Mouse (Mus musculus): Measurements from ENCODE around the gene Sync. TPM values are rescaled to one million over a fixed set of nuclear protein-coding genes. Genes with fewer than 3 reads are reported as not detected.

Gene Sync
- polyA plus RNA-seq (2016; fragmentation: Nextera tagmentation; extraction: Ambion mirVana) = 0.48 and 0.71 TPM in 2 replicates

DNA sequence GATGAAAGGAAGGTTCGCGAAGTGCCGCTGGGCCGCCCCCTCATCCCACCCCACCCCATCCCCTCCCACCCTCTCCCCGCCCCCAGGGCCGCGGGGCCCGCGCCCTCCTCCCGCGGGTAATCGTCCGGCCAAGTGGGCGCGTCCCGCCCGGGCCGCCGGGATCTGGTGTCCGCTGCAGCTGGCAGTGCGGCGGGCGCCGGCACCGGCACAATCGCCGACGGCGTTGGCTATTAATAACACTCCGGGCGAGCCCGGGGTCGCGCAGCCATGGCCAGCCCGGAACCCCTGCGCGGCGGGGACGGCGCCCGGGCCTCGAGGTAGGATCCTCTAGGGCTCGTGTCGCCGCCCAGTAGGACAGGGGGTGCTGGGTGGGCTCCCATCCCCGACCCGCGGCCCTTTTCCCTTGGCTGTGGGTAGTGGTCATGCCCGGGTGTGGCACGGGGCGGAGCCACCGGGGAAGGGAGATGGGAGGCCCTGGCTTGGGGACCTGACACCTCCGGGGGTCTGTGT is at the start of gene Sync:
Gene Sync (plus strand): TSS at position 146 of the 510 bp plus-strand sequence.
- 1% methylated on average over 53 of the region's 53 CpGs for WGBS
- peaks cover 20% of the 10 kb centered on the region for H3K4me1 ChIP-seq
- peak within 1 kb of the TSS; percentile 44 for H3K27ac ChIP-seq (replicated peaks)
- no peaks in the 10 kb centered on the region for H3K36me3 ChIP-seq (replicated peaks)
- H3K9me3 ChIP-seq = no peaks in the 10 kb centered on the region
- H3K27me3 ChIP-seq (replicated peaks; ENCODE audit: low read depth, poor library complexity, severe bottlenecking) = peaks cover 55% of the 10 kb centered on the region
- H3K4me3 ChIP-seq = peak within 1 kb of the TSS; percentile 68
- DNase-seq (ENCODE audit: low spot score) = peak; percentile 50

DNA sequence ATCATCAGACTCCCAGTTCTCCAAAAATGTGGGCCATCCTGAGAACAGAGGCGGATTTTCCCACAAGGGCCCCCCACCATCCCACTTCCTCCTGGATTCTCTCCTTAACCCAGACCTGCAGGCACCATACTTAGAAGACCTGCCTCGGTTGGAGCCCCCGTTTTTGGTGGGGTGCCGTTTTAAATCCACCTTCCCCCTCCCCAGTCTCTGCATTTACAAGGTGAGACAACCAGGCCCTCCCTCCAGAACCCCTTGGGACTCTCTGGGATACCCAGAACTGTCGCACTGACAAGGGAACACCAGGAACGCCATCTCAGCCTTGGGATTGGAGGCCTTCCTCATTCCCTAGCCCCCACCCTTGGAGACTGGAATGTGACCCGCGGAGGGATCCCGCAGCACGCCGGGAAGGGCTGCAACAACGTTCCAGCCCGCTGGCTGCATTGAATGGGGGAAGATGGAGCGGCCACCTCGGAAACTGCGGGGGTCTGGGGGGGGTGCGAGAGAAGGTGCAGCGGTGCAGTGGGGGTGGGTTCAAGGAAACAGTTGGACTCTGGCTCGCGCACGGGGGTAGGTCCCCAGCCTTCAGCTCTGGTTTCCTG is 49.5 kb upstream of the Sync start:
- H3K27me3 ChIP-seq (replicated peaks; ENCODE audit: low read depth, poor library complexity, severe bottlenecking) = peaks cover 42% of the 10 kb centered on the region
- peaks cover 58% of the 10 kb centered on the region for H3K4me1 ChIP-seq
- H3K4me3 ChIP-seq = peak overlapping the region; percentile 93
- no peaks in the 10 kb centered on the region for H3K36me3 ChIP-seq (replicated peaks)
- 5% methylated on average over 21 of the region's 21 CpGs for WGBS
- H3K9me3 ChIP-seq = no peaks in the 10 kb centered on the region
- peak; percentile 75 for DNase-seq (ENCODE audit: low spot score)
- peak overlapping the region; percentile 85; the same call in 1 of the 2 replicates for H3K27ac ChIP-seq (replicated peaks)

DNA sequence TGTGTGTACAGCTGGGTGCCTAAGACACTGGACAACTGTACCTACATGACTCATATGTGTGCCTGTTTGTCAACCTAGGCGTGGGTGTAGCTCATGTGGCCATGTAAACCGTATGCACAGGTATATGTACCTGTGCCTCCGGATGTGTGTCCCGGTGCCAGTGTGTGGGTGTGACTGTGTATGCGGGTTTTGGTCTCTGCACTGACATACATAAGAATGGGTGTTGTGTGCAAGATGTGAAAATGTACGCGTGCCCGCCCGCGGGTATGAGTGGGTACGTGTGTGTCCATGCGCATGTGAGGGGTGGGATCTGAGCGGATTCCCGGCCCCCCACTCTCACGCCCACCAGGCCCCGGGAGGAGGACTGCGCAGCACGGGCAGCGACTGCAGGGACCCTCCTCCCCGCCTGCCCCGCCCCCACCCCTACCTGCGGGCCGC is 48.8 kb upstream of the Sync start:
- H3K4me1 ChIP-seq = peaks cover 59% of the 10 kb centered on the region
- H3K27me3 ChIP-seq (replicated peaks; ENCODE audit: low read depth, poor library complexity, severe bottlenecking) = peaks cover 42% of the 10 kb centered on the region
- no peak for DNase-seq (ENCODE audit: low spot score)
- peak overlapping the region; percentile 85 for H3K27ac ChIP-seq (replicated peaks)
- H3K9me3 ChIP-seq = no peaks in the 10 kb centered on the region
- H3K4me3 ChIP-seq = peak overlapping the region; percentile 93
- WGBS = under 1% methylated on average over 23 of the region's 23 CpGs
- no peaks in the 10 kb centered on the region for H3K36me3 ChIP-seq (replicated peaks)

DNA sequence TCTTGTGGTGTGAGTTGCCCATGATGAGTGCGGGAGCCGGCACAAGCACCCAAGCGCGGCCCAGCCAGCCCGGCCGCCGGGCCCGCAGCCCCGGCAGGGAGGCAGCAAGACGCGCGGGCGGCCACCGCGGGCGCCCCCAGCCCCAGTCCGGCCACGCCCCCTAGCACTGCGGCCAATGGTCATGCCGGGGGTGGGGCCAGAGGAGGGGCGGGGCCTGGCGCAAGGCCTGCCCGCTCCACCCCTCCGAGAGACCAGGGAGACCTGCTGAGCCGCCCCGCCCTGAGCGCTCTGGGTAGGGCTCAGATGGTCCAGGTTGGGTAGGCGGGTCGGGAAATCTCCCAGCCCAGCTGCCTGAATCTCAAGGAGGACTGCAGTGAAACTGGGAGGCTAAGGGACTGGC is 48.3 kb upstream of the Sync start:
- under 1% methylated on average over 29 of the region's 29 CpGs for WGBS

DNA sequence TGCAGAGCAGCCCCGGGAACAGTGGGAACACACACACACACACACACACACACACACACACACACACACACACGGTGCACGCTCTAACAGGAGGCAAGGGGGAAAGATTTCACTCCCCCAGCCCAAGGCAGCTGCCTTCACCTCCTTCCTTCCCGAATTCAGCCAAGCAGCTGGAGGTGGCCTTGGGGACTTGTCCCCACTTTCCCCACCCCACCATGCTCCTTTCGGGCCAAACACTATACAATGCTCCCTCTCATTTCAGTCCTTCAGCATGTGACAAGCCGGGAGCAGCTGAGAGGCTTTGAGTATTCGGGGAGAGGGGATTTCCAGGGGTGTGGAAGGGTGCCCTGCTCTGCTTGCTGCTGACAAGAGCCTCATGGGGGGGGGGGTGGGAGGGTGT is 45.5 kb upstream of the Sync start:
- Histone ChIP-seq H3K27ac (replicated peaks) (peak overlapping the region; percentile 67), H3K36me3 (replicated peaks) (no peaks in the 10 kb centered on the region), H3K4me3 (no peak overlapping the region), H3K27me3 (replicated peaks; ENCODE audit: low read depth, poor library complexity, severe bottlenecking) (peaks cover 69% of the 10 kb centered on the region), H3K4me1 (peaks cover 58% of the 10 kb centered on the region), H3K9me3 (no peaks in the 10 kb centered on the region)
- no peak for DNase-seq (ENCODE audit: low spot score)
- WGBS = 19% methylated on average over 7 of the region's 7 CpGs

More for the DNA sequence above, 48.3 kb upstream of the Sync start:
- Histone ChIP-seq H3K4me3 (peak overlapping the region; percentile 93), H3K4me1 (peaks cover 59% of the 10 kb centered on the region), H3K9me3 (no peaks in the 10 kb centered on the region), H3K27me3 (replicated peaks; ENCODE audit: low read depth, poor library complexity, severe bottlenecking) (peaks cover 42% of the 10 kb centered on the region), H3K27ac (replicated peaks) (peak overlapping the region; percentile 85), H3K36me3 (replicated peaks) (no peaks in the 10 kb centered on the region)
- DNase-seq (ENCODE audit: low spot score) = peak; percentile 94

DNA sequence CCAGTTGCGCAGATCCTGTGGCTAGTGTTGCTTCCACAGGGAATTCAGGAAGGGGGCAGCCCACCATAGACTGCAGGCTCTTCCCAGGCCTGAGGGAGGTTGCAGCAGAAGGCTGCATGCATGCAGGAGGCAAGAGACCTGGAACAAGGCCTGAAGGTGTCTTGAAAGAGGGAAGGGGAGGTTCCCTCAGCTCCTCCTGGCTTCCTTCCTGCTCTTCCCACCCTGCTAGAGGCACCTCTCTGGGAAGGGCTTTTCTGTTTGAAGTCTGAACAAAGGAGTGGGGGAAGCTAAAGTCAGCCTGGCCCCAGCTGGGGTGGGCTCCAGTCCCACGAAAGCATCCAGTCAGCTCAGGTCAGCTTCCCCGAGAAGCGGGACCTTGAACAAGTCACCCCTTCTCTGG is 45.1 kb upstream of the Sync start:
- Histone ChIP-seq H3K27ac (replicated peaks) (peak overlapping the region; percentile 67), H3K4me1 (peaks cover 55% of the 10 kb centered on the region), H3K36me3 (replicated peaks) (no peaks in the 10 kb centered on the region), H3K27me3 (replicated peaks; ENCODE audit: low read depth, poor library complexity, severe bottlenecking) (peaks cover 69% of the 10 kb centered on the region), H3K9me3 (no peaks in the 10 kb centered on the region), H3K4me3 (peak overlapping the region; percentile 23; the same call in 1 of the 2 replicates)
- 33% methylated on average over 4 of the region's 4 CpGs for WGBS
- no peak for DNase-seq (ENCODE audit: low spot score)

DNA sequence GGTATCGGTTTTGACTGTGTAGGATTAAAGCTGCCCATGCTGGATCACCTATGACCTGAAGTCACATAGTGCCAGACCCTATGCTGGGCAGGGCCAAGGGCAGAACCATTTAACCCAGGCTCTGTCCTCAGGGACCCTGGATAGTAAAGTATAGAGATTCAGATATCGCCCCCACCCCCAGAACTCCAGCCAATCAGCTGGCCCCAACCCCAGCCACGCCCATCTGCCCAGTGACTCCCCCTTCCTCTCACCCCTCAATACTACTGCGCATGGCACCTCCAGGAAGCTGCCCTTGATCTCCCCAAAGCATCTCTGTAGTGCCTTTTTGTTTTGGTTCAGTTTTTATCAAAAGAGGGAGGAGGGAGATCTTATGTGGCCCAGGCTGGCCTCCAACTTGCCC is 44.7 kb upstream of the Sync start:
- Histone ChIP-seq H3K4me3 (no peak overlapping the region), H3K27me3 (replicated peaks; ENCODE audit: low read depth, poor library complexity, severe bottlenecking) (peaks cover 69% of the 10 kb centered on the region)

DNA sequence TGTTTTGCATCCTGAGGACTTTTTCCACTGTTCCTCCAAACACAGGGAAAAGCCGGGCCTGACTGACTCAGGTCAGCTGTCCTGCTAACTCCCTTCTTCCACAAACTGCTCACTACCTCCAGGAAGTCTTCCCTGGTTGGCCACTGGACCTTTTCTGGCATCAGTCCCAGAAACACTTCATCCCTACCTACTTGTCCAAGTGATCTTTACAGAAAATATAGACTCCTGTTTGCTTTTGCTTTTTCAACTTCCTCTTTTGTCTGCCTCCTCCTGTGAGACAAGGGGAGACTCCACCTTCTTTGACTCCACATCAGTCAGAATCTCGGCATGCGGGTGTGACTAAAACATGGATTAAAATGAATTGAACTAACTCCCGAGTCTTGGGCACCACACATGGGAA is 42.6 kb upstream of the Sync start:
- Histone ChIP-seq H3K4me1 (peaks cover 46% of the 10 kb centered on the region), H3K9me3 (no peaks in the 10 kb centered on the region), H3K36me3 (replicated peaks) (no peaks in the 10 kb centered on the region), H3K27ac (replicated peaks) (no peak overlapping the region), H3K4me3 (no peak overlapping the region), H3K27me3 (replicated peaks; ENCODE audit: low read depth, poor library complexity, severe bottlenecking) (peaks cover 82% of the 10 kb centered on the region)
- WGBS = 75% methylated on average over 4 of the region's 4 CpGs
- no peak for DNase-seq (ENCODE audit: low spot score)

More for the DNA sequence above, 44.7 kb upstream of the Sync start:
- no peaks in the 10 kb centered on the region for H3K36me3 ChIP-seq (replicated peaks)
- peak; percentile 60 for DNase-seq (ENCODE audit: low spot score)
- 10% methylated on average over 4 of the region's 4 CpGs for WGBS
- peak overlapping the region; percentile 67 for H3K27ac ChIP-seq (replicated peaks)
- H3K9me3 ChIP-seq = no peaks in the 10 kb centered on the region
- H3K4me1 ChIP-seq = peaks cover 53% of the 10 kb centered on the region

DNA sequence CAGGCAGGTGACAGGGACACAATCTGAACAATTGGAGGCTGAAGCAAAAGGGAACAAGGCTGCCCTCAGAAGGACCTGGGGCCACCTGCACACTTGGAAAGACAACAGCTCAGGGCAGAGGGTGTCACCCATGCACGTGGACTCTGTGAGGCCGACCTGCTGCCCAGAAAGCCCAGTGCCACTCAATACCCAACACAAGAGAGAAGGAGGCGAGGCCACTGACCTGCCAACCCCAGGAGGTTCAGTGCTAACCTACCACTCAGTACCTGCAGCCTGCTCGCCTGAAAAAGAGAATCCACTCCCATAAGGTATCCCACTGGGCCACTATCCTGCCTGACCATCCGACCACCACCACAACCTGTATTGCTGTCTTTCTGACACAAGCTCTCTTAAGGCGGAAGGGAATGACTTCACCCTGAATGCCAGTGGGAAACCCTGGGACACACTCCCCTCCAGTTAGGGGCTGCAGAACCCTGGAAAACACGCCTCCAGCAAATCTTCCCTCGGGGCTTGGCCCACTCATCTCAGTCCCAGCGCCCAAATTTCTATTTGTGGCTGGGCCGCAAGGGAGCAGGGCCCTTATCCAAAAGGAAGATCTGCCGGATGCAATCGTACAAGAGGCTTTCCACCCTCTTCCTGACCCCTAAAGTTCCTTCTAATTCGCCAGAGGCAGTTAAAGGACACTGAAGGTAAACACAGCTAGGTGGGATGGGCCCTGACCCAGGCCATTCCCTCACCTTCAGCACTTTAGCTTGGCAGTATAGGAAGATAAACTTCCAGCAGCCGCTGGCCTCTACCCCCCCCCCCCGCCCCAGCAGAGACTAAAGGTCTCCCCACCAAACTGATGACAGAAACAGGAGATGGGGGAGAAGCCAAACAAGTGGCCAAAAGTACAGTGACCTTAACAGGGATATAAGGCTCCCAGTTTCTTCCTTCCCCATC is 40.8 kb upstream of the Sync start:
- H3K27me3 ChIP-seq (replicated peaks; ENCODE audit: low read depth, poor library complexity, severe bottlenecking) = peaks cover 84% of the 10 kb centered on the region
- no peaks in the 10 kb centered on the region for H3K36me3 ChIP-seq (replicated peaks)
- no peaks in the 10 kb centered on the region for H3K9me3 ChIP-seq
- H3K4me1 ChIP-seq = peaks cover 54% of the 10 kb centered on the region
- H3K4me3 ChIP-seq = no peak overlapping the region
- no peak for DNase-seq (ENCODE audit: low spot score)
- H3K27ac ChIP-seq (replicated peaks) = no peak overlapping the region
- 35% methylated on average over 15 of the region's 15 CpGs for WGBS

DNA sequence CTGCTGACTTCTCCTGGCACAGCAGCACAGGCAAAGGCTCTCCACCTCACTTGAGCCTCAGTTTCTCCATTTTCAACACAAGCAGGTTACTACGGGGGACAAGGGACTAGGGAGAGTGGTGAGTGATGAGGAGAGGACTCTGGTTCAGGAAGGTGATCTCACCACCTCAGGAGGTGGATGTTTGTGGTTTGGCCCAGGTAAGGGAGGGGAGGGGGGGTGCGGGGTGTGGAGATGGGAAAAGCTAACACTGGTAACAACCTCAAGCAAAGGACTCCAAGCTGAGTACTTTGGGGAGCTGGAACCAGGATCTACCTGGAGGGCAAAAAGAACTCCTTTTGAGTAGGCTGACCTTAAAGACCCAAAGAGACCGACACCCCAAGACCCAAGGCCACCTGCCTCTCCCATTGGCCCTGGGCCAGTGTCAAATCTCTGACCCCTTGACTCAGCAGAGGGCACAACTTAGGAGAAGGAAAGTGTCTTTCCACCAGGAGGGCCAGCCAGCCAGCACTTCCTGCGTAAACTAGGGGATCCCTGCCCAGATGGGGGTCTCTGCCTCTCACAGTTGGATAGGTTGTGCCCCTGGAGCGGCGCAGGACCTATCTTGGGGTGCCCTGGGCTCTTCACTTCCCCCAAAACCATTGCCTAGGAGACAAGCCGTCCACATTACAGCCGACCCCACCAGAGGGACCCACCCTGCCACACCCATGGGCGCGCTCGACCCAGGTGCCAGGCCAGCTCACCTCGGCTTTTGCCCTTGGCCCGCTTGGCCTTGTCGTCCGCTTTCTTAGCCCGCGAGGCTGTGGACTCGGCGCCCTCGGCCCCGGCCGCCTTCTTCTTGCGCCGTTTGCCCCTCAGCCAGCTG is 39.8 kb upstream of the Sync start:
- Histone ChIP-seq H3K4me1 (peaks cover 47% of the 10 kb centered on the region), H3K27me3 (replicated peaks; ENCODE audit: low read depth, poor library complexity, severe bottlenecking) (peaks cover 85% of the 10 kb centered on the region), H3K27ac (replicated peaks) (peak overlapping the region; percentile 63; the same call in 1 of the 2 replicates), H3K4me3 (peak overlapping the region; percentile 63), H3K9me3 (no peaks in the 10 kb centered on the region), H3K36me3 (replicated peaks) (no peaks in the 10 kb centered on the region)
- 8% methylated on average over 24 of the region's 24 CpGs for WGBS
- DNase-seq (ENCODE audit: low spot score) = peak; percentile 53

DNA sequence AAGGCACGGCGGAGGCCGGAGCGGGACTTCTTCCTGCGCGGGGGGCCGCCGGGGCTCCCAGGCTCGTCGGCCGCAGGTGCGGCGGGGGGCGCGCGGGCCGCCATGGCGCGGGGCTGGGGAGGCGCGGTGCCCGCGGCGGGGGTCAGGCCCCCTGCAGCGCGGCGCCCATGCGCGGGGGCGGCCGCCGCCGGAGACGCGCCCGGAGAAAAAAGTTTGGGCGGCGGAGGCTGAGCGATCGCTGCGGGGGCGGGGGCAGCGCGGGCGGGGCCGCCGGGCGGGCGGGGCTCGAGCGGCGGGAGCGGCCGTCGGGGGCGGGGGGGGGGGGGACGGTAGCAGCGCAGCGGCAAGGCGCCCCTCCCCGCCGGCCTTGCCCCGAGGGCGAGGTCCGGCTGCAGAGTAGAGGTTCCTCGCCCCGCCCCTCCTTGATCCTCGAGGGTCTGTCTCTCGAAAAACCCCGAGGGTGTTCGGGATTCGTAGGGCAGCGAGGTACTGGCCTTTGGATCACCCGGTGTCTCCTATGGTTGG is 39.1 kb upstream of the Sync start:
- H3K27me3 ChIP-seq (replicated peaks; ENCODE audit: low read depth, poor library complexity, severe bottlenecking) = peaks cover 89% of the 10 kb centered on the region
- peaks cover 41% of the 10 kb centered on the region for H3K4me1 ChIP-seq
- H3K27ac ChIP-seq (replicated peaks) = peak overlapping the region; percentile 63; the same call in 1 of the 2 replicates
- DNase-seq (ENCODE audit: low spot score) = peak; percentile 34
- peak overlapping the region; percentile 63 for H3K4me3 ChIP-seq
- under 1% methylated on average over 69 of the region's 74 CpGs for WGBS
- H3K9me3 ChIP-seq = no peaks in the 10 kb centered on the region
- H3K36me3 ChIP-seq (replicated peaks) = no peaks in the 10 kb centered on the region

Data from embryonic facial prominence, embryonic 10.5 days (tissue).